Mouse (Mus musculus): ENCODE results near the gene Cyb561d1. TPM values are rescaled to one million over a fixed set of nuclear protein-coding genes. Genes with fewer than 3 reads are reported as not detected.
"Not testable (repeated sequence)": the region's sequence is repeated elsewhere in the genome, so short reads cannot be mapped to it uniquely, and the experiment has no call there.

Cyb561d1 gene
- 7.0 and 7.1 TPM in 2 replicates for polyA plus RNA-seq (2012; rRNA removed)

DNA sequence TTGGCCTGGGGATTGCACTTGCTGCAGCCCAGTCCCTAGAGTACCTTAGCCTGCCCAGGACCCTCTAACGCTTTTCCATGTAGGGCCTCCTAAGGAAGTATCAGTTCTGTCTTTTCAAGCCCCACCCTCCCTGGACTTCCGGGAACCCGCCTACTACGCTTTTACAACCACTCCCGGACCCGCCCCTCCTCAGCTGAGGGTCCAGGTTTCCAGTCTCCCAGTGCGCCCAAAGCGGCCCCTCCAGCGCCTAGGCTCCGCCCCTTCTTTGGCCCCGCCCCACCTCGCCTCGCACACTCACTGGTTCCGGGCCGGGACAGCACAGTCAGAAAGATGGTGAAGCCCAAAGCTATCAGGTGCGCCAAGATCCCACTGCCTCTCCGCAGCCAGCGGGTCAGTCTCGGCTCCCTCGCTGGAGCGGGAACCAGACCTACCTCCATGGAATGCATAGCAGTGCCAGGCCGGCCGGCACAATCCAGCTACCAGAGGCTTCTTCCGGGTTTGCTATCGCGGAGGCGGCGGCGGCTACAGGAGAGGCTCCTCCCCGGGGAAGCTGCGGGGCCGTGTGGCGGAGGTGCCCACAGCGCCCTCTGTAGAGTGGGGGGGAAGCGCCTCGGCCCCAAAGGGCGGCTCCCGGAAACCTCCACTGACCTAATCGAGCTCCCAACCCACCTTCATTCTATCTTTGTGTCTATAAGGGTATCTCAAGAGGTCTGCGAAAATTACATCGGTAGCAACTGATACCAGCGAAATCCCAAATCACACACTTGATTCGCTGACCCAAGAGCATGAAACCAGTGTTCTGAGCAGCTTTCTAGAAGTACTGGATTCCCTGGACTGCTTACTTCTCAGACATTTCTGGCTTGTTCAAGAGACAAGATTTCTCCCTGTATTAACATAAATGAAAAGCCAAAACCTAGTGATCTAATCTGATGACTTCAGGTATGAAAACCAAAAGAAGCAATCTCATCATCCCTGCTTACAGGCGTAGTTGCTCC is at the start of gene Cyb561d1:
Gene Cyb561d1, minus strand, starts transcription at position 884 of the 995 bp plus-strand sequence.
- peaks cover 7% of the 10 kb centered on the region; the same call in 1 of the 2 replicates for H3K4me1 ChIP-seq (ENCODE audit: control insufficient read depth, insufficient read depth, low read length)
- DNase-seq, result peak; percentile 97
- TF ChIP-seq CTCF (conservative IDR thresholded peaks at IDR 0.05; ENCODE audit: insufficient read depth, insufficient read length, low read depth, low read length) (peak; percentile 53), POLR2A (IDR thresholded peaks at IDR 0.05; ENCODE audit: low read depth, low read length) (peak; percentile 55)
- 3% methylated on average over 44 of the region's 44 CpGs for WGBS
- H3K27ac ChIP-seq (ENCODE audit: insufficient read depth, low read depth, low read length), result peak within 1 kb of the TSS; percentile 71
- H3K4me3 ChIP-seq (ENCODE audit: insufficient read depth, low read depth, low read length), result peak within 1 kb of the TSS; percentile 80
- H3K36me3 ChIP-seq (ENCODE audit: control insufficient read depth, insufficient read depth, low read length), result no peaks in the 10 kb centered on the region
- no peaks in the 10 kb centered on the region for H3K27me3 ChIP-seq (replicated peaks; ENCODE audit: control insufficient read depth, insufficient read depth, low read length)

- WGBS, result 79% methylated on average over 2 of the region's 2 CpGs
- TF ChIP-seq CTCF (conservative IDR thresholded peaks at IDR 0.05; ENCODE audit: insufficient read depth, insufficient read length, low read depth, low read length) (no peak), POLR2A (IDR thresholded peaks at IDR 0.05; ENCODE audit: low read depth, low read length) (no peak)
- DNase-seq, result no peak
- H3K27me3 ChIP-seq (replicated peaks; ENCODE audit: control insufficient read depth, insufficient read depth, low read length), result no peaks in the 10 kb centered on the region
- no peak overlapping the region for H3K4me3 ChIP-seq (ENCODE audit: insufficient read depth, low read depth, low read length)
- H3K36me3 ChIP-seq (ENCODE audit: control insufficient read depth, insufficient read depth, low read length), result no peaks in the 10 kb centered on the region
- H3K27ac ChIP-seq (ENCODE audit: insufficient read depth, low read depth, low read length), result no peak overlapping the region
- no peaks in the 10 kb centered on the region for H3K4me1 ChIP-seq (ENCODE audit: control insufficient read depth, insufficient read depth, low read length)
These were observed 45.8 kb upstream of the Cyb561d1 start for GRCm38 (mm10) chr3:108246857-108247256.

GRCm38 (mm10) chr3:108241243-108241839 is 40.3 kb upstream of the Cyb561d1 start:
- Histone ChIP-seq H3K27ac (ENCODE audit: insufficient read depth, low read depth, low read length) (no peak overlapping the region), H3K4me1 (ENCODE audit: control insufficient read depth, insufficient read depth, low read length) (no peaks in the 10 kb centered on the region), H3K4me3 (ENCODE audit: insufficient read depth, low read depth, low read length) (no peak overlapping the region), H3K27me3 (replicated peaks; ENCODE audit: control insufficient read depth, insufficient read depth, low read length) (no peaks in the 10 kb centered on the region), H3K36me3 (ENCODE audit: control insufficient read depth, insufficient read depth, low read length) (no peaks in the 10 kb centered on the region)
- WGBS, result 88% methylated on average over 3 of the region's 3 CpGs
- no peak for DNase-seq
- no peak for TF ChIP-seq POLR2A (IDR thresholded peaks at IDR 0.05; ENCODE audit: low read depth, low read length)
- TF ChIP-seq CTCF (conservative IDR thresholded peaks at IDR 0.05; ENCODE audit: insufficient read depth, insufficient read length, low read depth, low read length), result no peak

- DNase-seq; H3K4me3 ChIP-seq (ENCODE audit: insufficient read depth, low read depth, low read length); H3K36me3 ChIP-seq (ENCODE audit: control insufficient read depth, insufficient read depth, low read length); H3K27me3 ChIP-seq (replicated peaks; ENCODE audit: control insufficient read depth, insufficient read depth, low read length); H3K27ac ChIP-seq (ENCODE audit: insufficient read depth, low read depth, low read length); H3K4me1 ChIP-seq (ENCODE audit: control insufficient read depth, insufficient read depth, low read length): not testable (repeated sequence)
- 92% methylated on average over 4 of the region's 4 CpGs for WGBS
- TF ChIP-seq CTCF (conservative IDR thresholded peaks at IDR 0.05; ENCODE audit: insufficient read depth, insufficient read length, low read depth, low read length), result 0 out of 2 replicates have a peak, but pooled peaks have one; percentile 11
These were observed 36.6 kb upstream of the Cyb561d1 start for GRCm38 (mm10) chr3:108237474-108238102.

DNA sequence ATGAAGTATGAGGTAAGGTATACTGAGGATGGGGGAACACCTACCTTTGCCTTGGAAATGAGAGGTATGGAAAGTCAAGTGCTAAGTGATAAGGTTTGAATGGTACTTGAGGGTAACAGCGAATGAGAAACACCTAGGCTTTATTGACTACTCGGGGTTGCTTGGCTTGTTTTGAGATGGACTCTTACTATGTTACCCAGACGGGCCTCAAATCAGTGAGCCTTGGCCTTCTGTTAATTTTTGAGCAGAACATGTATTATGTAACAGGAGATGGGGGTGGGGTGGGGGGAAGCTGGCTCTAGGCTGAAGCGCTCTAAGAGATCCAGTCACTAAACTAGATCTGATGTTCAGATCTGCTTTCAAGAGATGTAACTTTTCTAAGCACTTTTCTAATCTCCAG is 30.6 kb upstream of the Cyb561d1 start:
- Histone ChIP-seq H3K4me1 (ENCODE audit: control insufficient read depth, insufficient read depth, low read length) (peaks cover 4% of the 10 kb centered on the region; the same call in 1 of the 2 replicates), H3K27ac (ENCODE audit: insufficient read depth, low read depth, low read length) (peak overlapping the region; percentile 59; the same call in 1 of the 2 replicates), H3K36me3 (ENCODE audit: control insufficient read depth, insufficient read depth, low read length) (no peaks in the 10 kb centered on the region), H3K4me3 (ENCODE audit: insufficient read depth, low read depth, low read length) (no peak overlapping the region), H3K27me3 (replicated peaks; ENCODE audit: control insufficient read depth, insufficient read depth, low read length) (no peaks in the 10 kb centered on the region)
- no peak for TF ChIP-seq CTCF (conservative IDR thresholded peaks at IDR 0.05; ENCODE audit: insufficient read depth, insufficient read length, low read depth, low read length)
- no peak for TF ChIP-seq POLR2A (IDR thresholded peaks at IDR 0.05; ENCODE audit: low read depth, low read length)
- peak; percentile 67 for DNase-seq
- WGBS, result 38% methylated on average over 4 of the region's 4 CpGs

DNA sequence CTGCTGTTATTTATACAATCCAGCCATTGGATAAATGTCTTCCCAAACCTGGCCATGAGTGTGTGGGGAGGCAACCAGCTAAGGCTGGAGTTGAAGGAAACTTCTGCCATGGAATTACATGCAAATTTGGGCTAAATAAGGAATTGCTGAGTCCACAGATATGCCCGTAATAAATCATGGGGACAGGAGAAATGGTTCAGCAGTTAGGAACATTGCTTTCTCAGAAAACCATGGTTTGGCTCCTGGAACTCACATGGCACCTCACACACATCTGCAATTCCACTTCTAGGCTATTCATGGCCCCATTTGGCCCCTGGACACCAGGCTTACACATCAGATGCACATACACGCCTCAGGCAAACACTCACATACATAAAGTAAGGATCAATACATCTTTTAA is 26.5 kb upstream of the Cyb561d1 start:
- Histone ChIP-seq H3K4me1 (ENCODE audit: control insufficient read depth, insufficient read depth, low read length) (peaks cover 4% of the 10 kb centered on the region; the same call in 1 of the 2 replicates), H3K4me3 (ENCODE audit: insufficient read depth, low read depth, low read length) (peak overlapping the region; percentile 66), H3K36me3 (ENCODE audit: control insufficient read depth, insufficient read depth, low read length) (no peaks in the 10 kb centered on the region), H3K27ac (ENCODE audit: insufficient read depth, low read depth, low read length) (peak overlapping the region; percentile 77; the same call in 1 of the 2 replicates), H3K27me3 (replicated peaks; ENCODE audit: control insufficient read depth, insufficient read depth, low read length) (no peaks in the 10 kb centered on the region)
- WGBS, result 48% methylated on average over 2 of the region's 2 CpGs
- DNase-seq, result peak; percentile 88
- no peak for TF ChIP-seq CTCF (conservative IDR thresholded peaks at IDR 0.05; ENCODE audit: insufficient read depth, insufficient read length, low read depth, low read length)
- no peak for TF ChIP-seq POLR2A (IDR thresholded peaks at IDR 0.05; ENCODE audit: low read depth, low read length)
